Mouse (Mus musculus): ENCODE measurements around the gene Ctnna2.

The Ctnna2 gene

DNA sequence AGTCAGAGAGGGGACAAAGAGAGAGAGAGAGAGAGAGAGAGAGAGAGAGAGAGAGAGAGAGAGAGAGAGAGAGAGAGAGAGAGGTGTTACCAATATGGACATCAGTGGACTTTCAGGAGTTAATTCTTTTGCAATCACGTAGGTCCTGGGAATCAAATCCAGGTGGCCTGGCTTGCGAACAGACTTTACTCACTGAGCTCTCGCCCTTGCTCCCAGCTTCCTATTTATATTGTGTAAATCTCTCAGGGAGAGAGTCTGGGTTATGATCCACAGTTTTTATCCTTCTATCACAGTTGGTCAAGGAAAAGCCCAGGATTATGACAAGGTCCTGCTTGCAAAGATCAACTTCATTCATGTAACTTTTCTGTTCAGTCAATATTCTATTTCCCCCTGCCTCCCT, 714.3 kb downstream of the Ctnna2 start:
- DNase-seq (ENCODE audit: low read depth): no peak

DNA sequence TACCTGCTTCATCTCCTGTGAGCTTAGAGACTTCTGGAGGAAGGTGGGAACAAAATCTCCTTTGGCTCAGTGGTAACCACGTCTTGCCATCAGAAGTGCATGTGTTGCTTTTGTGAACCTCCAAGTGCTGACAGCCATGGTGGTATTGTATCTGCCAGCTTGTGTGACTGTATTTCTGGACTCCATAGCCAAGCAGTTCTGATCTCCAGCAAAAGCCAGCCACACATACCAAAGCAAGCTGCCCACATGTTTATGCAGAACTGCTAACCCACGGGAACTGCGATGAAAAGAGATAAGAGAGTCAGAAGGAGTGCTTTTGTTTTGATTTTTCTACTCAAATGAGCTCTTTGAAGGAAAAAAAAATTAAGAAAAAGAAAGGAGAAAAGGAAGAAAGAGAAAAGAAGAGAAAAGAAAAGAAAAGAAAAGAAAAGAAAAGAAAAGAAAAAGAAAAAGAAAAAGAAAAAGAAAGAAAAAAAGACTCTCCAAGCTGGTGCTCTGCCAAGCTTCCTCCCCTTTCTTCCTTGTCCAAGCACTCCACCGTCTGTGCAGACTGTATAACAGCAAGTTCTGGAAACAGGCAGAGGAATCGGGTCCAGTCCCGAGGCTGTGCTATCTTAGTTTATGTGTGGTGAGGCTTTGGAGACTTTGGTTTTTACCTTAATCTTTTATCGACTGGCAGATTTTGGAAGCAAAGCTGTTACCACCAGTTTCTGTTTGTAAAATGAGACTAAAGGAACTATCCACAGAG, 722.0 kb downstream of the Ctnna2 start:
- DNase-seq (ENCODE audit: low read depth): no peak

DNA sequence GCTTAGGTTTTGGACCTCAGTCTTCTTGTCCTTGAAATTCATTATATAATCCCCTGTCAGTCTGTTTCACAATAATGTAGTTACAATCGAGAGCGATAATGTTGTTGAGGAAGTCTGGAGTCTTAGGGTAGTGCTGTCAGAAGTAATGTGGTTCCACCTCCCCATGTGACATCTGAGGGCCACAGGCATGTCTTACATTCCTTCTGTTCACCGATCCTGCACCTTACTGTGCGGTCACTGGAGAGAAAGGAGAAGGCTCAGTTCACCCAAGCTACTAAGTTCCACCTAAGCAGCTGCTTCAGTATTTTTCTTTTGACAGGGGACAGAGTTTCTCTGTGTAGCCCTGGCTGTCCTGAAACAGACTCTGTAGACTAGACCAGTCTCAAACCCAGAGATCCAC, 723.2 kb downstream of the Ctnna2 start:
- no peak for DNase-seq (ENCODE audit: low read depth)

DNA sequence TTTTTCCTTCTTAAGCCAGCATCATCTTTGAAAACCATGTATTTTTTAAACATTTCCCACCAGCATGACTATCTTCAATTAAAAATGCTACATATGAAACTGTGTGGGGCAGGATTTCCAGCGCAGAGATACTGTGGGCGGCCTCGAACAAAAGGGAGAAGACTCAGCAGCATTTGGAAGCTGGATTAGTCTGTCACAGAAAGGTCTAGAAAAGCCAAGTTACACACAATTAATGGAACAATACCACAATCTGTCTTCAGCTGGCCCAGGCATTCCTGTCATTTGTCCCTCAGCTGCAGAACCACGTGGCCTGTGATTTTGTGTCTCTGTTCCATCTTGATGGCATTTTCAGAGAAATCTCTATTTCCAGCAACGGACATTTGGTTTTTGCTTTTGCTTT, 726.0 kb downstream of the Ctnna2 start:
- no peak for DNase-seq (ENCODE audit: low read depth)

DNA sequence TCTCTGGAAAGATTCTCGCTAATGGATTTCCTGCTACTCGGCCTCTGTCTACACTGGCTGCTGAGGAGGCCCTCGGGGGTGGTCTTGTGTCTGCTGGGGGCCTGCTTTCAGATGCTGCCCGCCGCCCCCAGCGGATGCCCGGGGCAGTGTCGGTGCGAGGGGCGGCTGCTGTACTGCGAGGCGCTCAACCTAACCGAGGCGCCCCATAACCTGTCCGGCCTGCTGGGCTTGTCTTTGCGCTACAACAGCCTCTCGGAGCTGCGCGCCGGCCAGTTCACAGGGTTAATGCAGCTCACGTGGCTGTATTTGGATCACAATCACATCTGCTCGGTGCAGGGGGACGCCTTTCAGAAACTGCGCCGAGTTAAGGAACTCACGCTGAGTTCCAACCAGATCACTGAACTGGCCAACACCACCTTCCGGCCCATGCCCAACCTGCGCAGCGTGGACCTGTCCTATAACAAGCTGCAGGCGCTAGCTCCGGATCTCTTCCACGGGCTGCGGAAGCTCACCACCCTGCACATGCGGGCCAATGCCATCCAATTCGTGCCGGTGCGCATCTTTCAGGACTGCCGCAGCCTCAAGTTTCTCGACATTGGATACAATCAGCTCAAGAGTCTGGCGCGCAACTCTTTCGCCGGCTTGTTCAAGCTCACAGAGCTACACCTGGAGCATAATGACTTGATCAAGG, 735.8 kb downstream of the Ctnna2 start:
- no peak for DNase-seq (ENCODE audit: low read depth)

DNA sequence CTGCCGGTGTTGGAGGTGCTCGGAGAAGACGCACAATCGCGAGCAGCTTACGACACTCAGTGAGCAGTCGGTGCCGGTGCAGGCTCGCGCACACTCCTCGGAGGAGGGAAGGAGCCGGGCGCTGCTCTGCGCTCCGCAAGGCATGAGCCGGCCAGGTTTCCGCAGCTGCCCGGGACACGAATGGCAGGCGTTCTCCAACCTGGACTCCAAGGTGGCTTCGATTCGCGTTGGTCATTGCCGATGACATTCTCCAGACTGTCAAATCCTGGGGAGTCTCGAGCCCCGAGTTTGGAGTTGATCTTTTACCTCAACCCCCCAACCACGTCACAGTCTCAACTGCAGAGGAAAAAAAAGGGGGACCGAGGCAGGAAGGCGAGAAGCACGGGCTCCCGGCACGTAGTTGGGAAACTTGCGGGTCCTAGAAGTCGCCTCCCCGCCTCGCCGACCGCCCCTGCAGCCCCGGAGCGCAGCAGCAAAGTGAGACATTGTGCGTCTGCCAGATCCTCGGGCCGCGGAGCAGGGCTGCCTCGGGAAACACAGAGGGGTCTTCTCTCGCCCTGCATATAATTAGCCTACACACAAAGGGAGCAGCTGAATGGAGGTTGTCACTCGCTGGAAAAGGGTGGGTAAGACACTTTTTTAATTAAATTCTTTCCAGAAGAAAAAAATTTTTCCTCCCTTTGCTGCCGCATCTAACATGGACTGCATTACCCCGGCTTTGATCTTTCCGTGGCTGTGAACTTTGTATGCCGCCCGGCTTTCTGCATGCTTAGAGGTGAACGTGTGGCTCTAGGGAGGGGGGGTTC, 736.7 kb downstream of the Ctnna2 start, which contains the start of gene Lrrtm1:
Lrrtm1 (plus strand) TSS at position 89 of the 806 bp plus-strand sequence.
- no peak for DNase-seq (ENCODE audit: low read depth)

DNA sequence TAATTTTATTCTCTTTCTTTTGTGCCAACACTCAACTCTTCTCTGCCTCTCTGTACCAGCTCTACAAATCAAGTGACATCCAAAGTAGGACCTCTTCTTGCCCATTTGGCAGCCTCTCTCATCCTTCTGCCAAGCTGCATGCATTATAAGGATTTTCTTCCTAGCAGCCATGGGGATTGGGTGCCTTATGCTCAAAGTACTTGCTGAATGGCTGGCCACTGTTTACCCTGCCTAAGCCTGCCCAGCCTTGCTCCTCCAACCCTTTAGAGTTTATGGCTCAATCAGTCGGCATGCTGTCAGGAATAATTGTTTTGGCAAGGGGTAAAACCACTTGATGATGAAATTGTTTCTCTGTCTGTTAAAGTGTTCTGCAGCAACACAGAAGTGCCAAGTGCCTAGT, 739.1 kb downstream of the Ctnna2 start:
- DNase-seq (ENCODE audit: low read depth): no peak

DNA sequence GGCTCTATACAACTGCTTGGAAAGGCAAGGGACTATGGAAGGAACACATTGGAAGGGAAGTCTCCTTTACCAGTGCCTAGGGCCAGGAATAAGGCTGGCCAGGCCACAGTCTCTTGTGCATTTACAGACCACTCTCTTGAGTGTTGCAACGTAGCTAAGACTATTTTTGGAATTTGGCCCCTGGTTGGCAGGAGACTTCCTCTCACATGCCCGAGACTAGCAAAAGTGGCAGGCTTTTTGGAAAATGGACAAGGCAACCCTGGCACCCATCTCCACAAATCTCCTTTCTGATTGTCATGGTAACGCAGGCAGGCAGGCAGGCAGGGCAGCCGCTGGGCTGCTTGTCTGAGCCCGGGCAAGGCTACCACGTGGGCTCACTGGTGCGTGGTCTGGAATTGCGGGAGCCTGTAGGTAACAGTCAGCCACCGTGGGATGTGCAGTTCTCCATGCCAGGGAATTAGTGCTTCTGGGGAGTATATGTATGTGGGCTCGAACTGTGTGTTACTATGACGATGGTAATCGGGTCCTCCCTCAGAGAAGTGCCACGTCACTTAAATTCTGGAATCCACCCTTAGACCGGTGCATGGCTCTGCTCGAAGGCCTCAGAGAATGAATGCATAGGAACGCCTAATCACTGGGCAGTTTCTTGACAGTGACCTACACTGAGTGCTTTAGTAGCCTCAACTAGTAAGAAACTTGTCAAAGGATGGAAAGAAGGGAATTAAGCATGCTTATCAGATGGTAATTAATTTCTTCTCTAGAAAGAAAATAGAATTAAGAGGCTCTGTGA, 756.5 kb downstream of the Ctnna2 start:
- DNase-seq (ENCODE audit: low read depth): no peak

DNA sequence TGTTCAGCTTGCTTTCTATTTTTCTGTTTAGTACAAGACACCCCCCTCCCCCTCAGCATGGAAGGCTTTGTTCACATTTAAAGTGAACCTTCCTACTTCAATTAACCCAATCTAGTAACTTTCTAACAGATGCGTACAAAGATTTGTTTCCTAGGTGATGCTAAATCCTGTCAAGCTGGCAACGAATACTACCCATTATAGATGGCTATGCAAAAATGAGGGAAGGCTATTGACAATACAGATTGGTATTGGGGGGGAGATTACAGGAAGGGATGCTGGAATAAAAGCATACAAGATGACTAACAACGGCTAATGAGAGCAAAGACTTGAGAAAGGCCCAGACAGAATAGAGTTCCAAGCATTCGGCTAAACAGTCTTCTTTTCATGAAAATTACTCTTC, 758.7 kb downstream of the Ctnna2 start:
- no peak for DNase-seq (ENCODE audit: low read depth)

DNA sequence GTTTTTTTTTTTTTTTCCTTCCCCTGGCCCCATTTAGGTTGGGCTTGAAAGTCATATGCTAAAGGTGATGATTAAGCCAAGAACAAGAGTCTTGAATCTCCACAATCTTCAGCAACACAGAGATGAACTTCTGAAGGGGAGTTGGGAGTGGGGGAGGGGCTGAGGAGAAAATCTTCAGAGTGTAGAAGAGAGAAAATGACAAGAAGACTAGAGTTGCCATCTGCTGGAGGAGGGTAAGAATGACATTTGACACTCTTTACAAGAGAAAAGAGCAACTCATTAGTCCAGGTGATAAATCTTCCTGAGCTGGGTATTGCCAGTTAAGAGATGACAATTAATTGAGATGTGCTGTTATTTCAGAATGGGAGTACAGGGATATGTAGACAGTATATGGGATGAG, 760.6 kb downstream of the Ctnna2 start:
- no peak for DNase-seq (ENCODE audit: low read depth)

DNA sequence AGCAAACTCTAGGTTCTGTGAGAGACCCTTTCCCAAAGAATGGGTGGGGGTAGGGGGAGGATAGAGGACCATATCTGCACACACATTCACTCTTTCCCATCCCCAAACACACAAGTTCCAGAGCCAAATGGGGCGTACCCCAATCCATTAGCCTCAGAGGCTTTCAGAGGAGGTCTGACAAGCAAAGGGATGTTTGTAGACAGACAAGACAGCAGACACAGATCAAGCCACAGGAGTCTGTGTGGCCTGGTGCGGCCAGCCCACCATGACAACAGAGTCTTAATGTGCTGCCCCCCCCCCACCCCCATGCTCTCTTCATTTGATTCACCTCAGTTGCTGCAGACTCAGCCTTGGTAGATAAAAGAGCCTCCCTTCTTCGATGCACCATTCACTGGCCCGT, 764.2 kb downstream of the Ctnna2 start:
- no peak for DNase-seq (ENCODE audit: low read depth)

DNA sequence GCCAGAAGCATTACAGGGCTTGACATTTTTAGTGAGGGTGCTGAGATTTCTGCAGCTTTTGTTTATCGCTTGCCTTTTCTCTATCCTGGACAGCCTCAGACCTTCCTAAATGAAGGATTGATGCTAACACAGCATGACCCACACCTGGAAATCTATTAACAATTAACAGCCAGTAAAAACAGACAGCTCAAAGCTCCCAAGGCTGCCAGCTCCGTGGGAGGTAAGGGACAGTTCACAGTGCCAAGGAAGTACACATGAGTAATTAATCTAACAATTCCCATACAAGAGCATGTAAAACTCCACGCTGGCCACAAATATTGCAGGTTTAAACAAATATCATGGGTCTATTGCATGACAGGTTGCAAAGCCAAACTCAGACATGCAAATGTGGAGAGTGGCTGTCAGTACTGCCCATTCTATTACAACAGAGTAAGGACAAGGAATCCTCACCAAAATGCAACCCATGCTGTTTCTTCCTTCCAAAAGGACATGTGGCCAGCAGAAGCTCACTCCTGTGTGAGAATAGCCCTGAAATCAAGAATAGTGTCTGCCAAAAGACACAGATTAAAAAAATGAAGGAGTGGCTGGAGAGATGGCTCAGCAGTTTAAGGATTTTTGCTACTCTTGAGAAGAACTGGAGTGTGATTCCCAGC, 765.6 kb downstream of the Ctnna2 start:
- DNase-seq (ENCODE audit: low read depth): no peak

DNA sequence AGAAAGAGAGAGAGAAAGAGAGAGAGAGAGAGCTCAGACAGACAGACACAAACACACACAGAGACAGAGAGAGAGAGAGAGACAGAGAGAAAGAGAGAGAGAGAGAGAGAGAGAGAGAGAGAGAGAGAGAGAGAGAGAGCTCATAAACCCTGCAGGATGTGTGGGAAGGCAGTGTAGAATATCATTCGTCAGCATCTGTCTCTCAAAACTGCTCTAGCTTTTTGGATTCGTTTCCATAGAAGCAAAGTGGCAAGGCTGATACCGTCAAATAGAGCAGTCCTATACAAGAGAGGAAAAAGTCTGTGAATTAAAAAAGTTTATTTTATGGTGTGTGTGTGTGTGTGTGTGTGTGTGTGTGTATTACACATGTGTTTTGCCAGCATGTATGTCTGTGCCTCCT, 769.6 kb downstream of the Ctnna2 start:
- DNase-seq (ENCODE audit: low read depth): no peak

DNA sequence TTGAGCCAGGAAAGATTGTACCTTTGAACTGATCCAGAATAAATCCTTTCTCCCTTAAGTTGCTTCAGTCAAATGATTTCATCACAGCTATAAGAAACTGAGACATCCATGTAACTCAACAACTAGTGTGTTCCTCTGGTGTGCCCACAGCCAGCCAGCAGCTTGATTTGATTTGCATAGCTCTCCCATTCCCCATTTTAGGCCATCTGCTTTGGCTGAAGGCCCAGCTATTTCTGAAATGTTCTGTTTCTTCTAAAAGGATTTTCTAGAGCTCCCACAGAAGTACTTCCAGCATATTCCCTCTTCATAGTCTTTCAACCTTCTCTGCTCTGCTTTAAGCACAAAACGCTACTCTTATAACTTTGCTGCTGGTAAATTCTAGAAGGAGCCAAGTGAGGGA, 770.3 kb downstream of the Ctnna2 start:
- no peak for DNase-seq (ENCODE audit: low read depth)

DNA sequence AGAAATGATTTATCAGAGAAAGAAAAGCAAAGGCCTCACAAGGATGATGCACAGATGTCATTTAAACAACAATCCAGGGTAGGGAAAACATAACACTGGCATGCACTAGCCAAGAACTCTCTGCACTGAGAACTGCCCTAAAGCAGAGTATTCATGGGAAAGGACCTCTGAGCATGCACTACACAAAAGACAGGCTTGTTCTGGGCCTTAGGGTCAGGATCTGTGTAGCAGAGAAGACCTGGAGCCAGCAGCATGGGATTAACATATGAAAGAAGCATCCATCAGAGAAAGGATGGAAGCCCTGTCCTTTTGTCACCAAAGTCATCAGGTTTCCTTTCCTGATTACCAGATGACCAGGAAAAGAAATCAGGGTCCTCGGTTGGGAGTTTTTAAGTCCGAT, 780.1 kb downstream of the Ctnna2 start:
- DNase-seq (ENCODE audit: low read depth): no peak

DNA sequence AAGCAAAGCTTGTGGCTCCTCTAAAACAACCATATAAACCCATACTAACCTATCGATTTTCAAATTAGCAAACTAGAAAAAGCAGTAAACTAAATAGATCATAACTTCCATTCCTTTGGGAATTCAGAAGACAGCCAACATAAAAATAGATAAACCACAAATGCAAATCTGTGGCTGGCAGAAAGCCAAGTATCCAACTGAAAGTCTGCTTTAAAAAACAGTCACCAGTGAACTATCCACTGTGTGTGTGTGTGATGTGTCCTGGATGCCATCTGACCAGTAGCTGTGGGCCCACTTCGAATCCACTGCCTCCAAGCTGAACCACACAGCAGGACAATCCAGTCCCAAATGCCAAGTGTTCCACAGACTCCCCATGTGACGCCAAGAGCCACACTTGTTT, 782.8 kb downstream of the Ctnna2 start:
- DNase-seq (ENCODE audit: low read depth): no peak

DNA sequence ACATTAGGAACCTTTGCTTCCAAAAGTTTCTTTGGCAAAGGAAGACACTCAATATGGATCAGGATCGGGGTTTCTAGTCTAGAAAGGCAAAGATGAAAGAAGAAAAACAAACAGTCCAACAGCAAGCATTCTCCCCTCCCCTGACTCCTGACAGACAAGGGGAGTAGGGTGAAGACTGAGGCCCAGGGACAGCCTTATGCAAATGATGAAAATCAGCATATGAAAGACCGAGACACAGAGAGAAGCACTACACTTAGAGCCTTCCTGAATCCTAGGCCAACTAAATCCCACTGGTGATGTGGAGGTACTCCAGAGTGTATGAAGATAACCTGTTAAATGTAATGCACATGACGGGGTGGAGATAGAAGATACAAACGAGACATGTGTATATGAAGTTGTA, 787.9 kb downstream of the Ctnna2 start:
- no peak for DNase-seq (ENCODE audit: low read depth)

DNA sequence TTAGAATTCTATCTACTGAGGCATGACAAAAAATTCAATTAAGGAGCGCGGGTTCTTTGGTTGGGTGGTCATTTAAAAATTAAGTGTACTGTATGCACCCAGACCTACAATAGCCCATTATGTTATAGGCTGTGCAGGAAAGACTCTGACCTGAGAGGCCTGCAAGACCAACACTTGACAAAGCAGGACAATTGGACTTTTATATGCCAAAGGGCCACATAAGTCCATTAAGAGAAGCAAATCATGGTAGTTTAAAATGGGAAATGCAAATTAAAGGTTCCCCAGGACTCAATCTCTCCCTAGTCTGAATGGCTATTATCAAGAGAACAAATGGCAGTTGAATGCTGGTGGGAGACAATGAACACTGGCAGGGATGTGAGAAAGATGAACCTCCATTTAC, 790.9 kb downstream of the Ctnna2 start:
- no peak for DNase-seq (ENCODE audit: low read depth)

DNA sequence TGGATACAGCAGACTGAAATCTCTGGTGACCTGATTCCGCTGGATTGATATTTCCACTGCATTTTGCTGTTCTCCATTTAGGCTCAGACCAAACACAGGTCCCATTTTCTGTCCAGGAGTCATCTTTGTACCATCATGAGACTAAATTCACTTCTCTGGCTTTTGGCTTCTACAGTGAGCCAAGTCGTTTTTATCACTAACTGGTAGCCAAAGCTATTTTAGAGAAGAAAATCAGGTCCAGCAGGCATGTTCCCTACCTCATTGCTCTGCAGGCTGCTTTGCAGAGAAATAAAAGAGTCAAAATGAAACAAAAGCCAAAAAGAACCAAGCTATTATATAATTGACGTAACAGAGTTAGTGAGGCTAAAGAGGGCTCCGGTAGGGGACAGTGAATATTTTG, 793.7 kb downstream of the Ctnna2 start:
- no peak for DNase-seq (ENCODE audit: low read depth)

DNA sequence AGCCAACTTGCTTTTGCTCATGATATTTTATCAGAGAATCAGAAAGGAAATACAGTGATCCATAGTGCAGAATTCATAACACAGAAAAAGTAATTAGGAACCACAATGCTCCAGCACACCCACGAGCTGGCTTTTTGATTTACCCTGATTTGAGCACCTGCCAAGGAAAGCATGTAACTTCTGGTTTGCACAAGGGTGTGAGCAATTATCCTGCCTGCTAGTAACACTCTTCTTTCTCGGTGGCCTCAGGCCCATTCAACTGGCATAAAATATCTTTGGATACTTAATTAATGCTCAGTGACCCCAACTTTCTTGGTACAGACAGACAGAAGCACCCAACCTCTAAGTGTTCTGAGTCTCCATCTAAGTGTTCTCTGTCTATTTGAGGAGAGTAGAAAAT, 794.6 kb downstream of the Ctnna2 start:
- no peak for DNase-seq (ENCODE audit: low read depth)

DNA sequence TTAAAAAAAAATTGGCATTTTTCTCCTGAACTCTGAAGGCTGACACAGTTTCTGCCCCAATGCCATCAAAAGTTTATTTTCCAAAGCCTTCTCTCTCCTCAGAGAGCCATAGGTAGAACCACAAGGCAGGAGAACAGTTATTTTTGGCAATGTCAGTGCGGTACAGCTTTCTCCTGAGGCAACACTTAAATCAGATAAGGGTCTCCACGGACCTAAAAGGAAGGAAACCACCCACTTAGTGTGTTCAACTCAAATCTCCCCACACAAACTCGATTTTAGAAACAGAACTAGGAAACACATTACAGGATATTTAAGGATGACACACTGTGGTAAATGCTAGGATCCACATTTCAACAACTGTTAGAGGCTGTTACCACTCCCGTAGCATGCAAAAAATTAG, 803.7 kb downstream of the Ctnna2 start:
- no peak for DNase-seq (ENCODE audit: low read depth)

DNA sequence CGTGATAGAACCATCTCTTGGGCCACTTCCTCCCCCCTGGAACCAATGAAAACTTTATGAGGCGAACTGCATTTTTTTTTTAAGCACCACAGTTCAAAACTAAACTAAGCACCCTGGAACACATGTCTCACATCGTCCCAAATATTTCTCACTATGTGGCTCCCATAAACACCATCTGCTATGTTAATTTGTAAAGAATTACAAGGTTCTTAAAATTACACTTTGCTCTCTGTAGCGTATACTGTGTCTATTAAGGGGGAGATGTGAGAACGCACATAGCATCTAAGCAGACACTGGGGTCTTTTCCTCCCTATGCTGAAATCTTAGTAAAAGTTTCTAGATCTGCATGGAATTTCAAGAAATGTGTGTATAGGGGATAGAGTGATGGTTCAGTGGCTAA, 822.5 kb downstream of the Ctnna2 start:
- DNase-seq (ENCODE audit: low read depth): no peak
